Mouse (Mus musculus) embryonic fibroblast, embryonic 13.5 days (primary cell): ENCODE data around the gene Wscd1. TPM values are rescaled to one million over a fixed set of nuclear protein-coding genes. Genes with fewer than 3 reads are reported as not detected.

Experiments used
- H3K27ac ChIP-seq: 2 replicates; pipeline ENCODE4 v1.5.1; 2012; ENCODE audit warnings: low read length, control low read depth, inconsistent platforms; ENCODE audit not compliant: insufficient read depth
- H3K4me1 ChIP-seq: 2 replicates; pipeline ENCODE4 v1.6.1; 2011; ENCODE audit warnings: low read length; ENCODE audit not compliant: control insufficient read depth, insufficient read depth
- H3K4me3 ChIP-seq: 2 replicates; pipeline ENCODE4 v1.5.1; 2011; ENCODE audit warnings: mild to moderate bottlenecking, control low read depth, low read length; ENCODE audit not compliant: insufficient read depth
- CTCF ChIP-seq: IDR thresholded peaks from 2 replicates; pipeline ENCODE4 v1.5.1; 2011; ENCODE audit warnings: mild to moderate bottlenecking, control low read depth, low read length, moderate library complexity, borderline replicate concordance; ENCODE audit not compliant: insufficient read depth
- POLR2A ChIP-seq: IDR thresholded peaks from 2 replicates; pipeline ENCODE4 v1.6.1; 2011; ENCODE audit warnings: low read depth, mild to moderate bottlenecking, control low read depth, low read length, moderate library complexity
- polyA plus RNA-seq: library from polyadenylated mRNA; stranded (reverse); fragments of >200 nt; gene quantifications from 2 replicates; pipeline ENCODE4 v1.2.4, GENCODE M21; 2011; ENCODE audit warnings: low read depth; ENCODE audit not compliant: missing spikeins, insufficient read length

The Wscd1 gene
- polyA plus RNA-seq, 1 experiment = 0.23 TPM

GRCm38 (mm10) chr11:71781737-71782354 is 32.1 kb downstream of the Wscd1 start:
- no peak for TF ChIP-seq POLR2A
- no peak for TF ChIP-seq CTCF
- Histone ChIP-seq H3K4me1 (no peaks in the 10 kb centered on the region), H3K27ac (no peak overlapping the region), H3K4me3 (no peak overlapping the region)

GRCm38 (mm10) chr11:71785499-71785898 is 35.8 kb downstream of the Wscd1 start:
- H3K4me3 ChIP-seq = no peak overlapping the region
- no peaks in the 10 kb centered on the region for H3K4me1 ChIP-seq
- H3K27ac ChIP-seq = no peak overlapping the region
- TF ChIP-seq CTCF (no peak), POLR2A (no peak)

GRCm38 (mm10) chr11:71788209-71788608 is 38.5 kb downstream of the Wscd1 start:
- Histone ChIP-seq H3K4me1 (no peaks in the 10 kb centered on the region), H3K27ac (no peak overlapping the region), H3K4me3 (no peak overlapping the region)
- TF ChIP-seq CTCF = no peak
- no peak for TF ChIP-seq POLR2A

- Histone ChIP-seq H3K4me3 (no peak overlapping the region), H3K27ac (no peak overlapping the region), H3K4me1 (no peaks in the 10 kb centered on the region)
- TF ChIP-seq POLR2A (no peak), CTCF (no peak)
Observed at GRCm38 (mm10) chr11:71790227-71790626, 40.5 kb downstream of the Wscd1 start.

- Histone ChIP-seq H3K27ac (no peak overlapping the region), H3K4me3 (no peak overlapping the region), H3K4me1 (no peaks in the 10 kb centered on the region)
- TF ChIP-seq CTCF (no peak), POLR2A (no peak)
Observed at GRCm38 (mm10) chr11:71799206-71799605, 49.5 kb downstream of the Wscd1 start.

GRCm38 (mm10) chr11:71808521-71808920 is 58.8 kb downstream of the Wscd1 start:
- H3K27ac ChIP-seq = no peak overlapping the region
- H3K4me1 ChIP-seq = no peaks in the 10 kb centered on the region
- no peak overlapping the region for H3K4me3 ChIP-seq
- no peak for TF ChIP-seq CTCF
- TF ChIP-seq POLR2A = no peak

- Histone ChIP-seq H3K4me1 (no peaks in the 10 kb centered on the region), H3K27ac (no peak overlapping the region), H3K4me3 (no peak overlapping the region)
- TF ChIP-seq POLR2A (no peak), CTCF (no peak)
Observed at GRCm38 (mm10) chr11:71811828-71812227, 62.1 kb downstream of the Wscd1 start.

GRCm38 (mm10) chr11:71812921-71813320 is 63.2 kb downstream of the Wscd1 start:
- Histone ChIP-seq H3K27ac (no peak overlapping the region), H3K4me1 (no peaks in the 10 kb centered on the region), H3K4me3 (no peak overlapping the region)
- TF ChIP-seq CTCF = no peak
- no peak for TF ChIP-seq POLR2A

- no peak overlapping the region for H3K27ac ChIP-seq
- TF ChIP-seq CTCF = no peak
- H3K4me3 ChIP-seq = no peak overlapping the region
- no peaks in the 10 kb centered on the region for H3K4me1 ChIP-seq
Observed at GRCm38 (mm10) chr11:71814511-71814910, 64.8 kb downstream of the Wscd1 start.

GRCm38 (mm10) chr11:71815326-71815725 is 65.6 kb downstream of the Wscd1 start:
- no peaks in the 10 kb centered on the region for H3K4me1 ChIP-seq
- H3K27ac ChIP-seq = no peak overlapping the region
- no peak overlapping the region for H3K4me3 ChIP-seq
- TF ChIP-seq CTCF = no peak
- TF ChIP-seq POLR2A = no peak

- Histone ChIP-seq H3K27ac (no peak overlapping the region), H3K4me1 (no peaks in the 10 kb centered on the region), H3K4me3 (no peak overlapping the region)
- TF ChIP-seq POLR2A (no peak), CTCF (no peak)
Observed at GRCm38 (mm10) chr11:71816918-71817317, 67.2 kb downstream of the Wscd1 start.
